Mouse (Mus musculus): ENCODE measurements around the gene Dvl2. TPM values are rescaled to one million over a fixed set of nuclear protein-coding genes. Genes with fewer than 3 reads are reported as not detected.
"Not testable (repeated sequence)": the region's sequence is repeated elsewhere in the genome, so short reads cannot be mapped to it uniquely, and the experiment has no call there.

The Dvl2 gene
- polyA plus RNA-seq (2014; fragmentation: Nextera tagmentation; extraction: Ambion mirVana) = 24.6 and 27.2 TPM in 2 replicates

- Histone ChIP-seq H3K9ac (ENCODE audit: low read depth, low read length) (peak within 1 kb of the TSS; percentile 83), H3K36me3 (ENCODE audit: control insufficient read depth, insufficient read depth, low read length) (peaks cover 11% of the 10 kb centered on the region), H3K4me1 (replicated peaks; ENCODE audit: control insufficient read depth, insufficient read depth, low read length) (peaks cover 8% of the 10 kb centered on the region; the same call in 1 of the 2 replicates), H3K9me3 (ENCODE audit: control insufficient read depth, low read length) (no peaks in the 10 kb centered on the region), H3K27ac (ENCODE audit: low read depth, low read length) (peak within 1 kb of the TSS; percentile 95), H3K4me2 (replicated peaks; ENCODE audit: low read depth, low read length) (peak within 1 kb of the TSS; percentile 77), H3K27me3 (ENCODE audit: control insufficient read depth, insufficient read depth, low read length) (no peaks in the 10 kb centered on the region), H3K4me3 (ENCODE audit: low read depth, low read length) (peak within 1 kb of the TSS; percentile 78)
- WGBS = 1% methylated on average over 48 of the region's 48 CpGs
- DNase-seq (ENCODE audit: low spot score) (peak; percentile 95), ATAC-seq (ENCODE audit: low FRiP score) (peak; percentile 65)
Measured at GRCm38 (mm10) chr11:70000396-70000898, at the start of gene Dvl2. TSS of gene Dvl2 (plus strand) at chr11:70000595.

- no peak overlapping the region for H3K9ac ChIP-seq (ENCODE audit: low read depth, low read length)
- no peak overlapping the region for H3K27ac ChIP-seq (ENCODE audit: low read depth, low read length)
- H3K4me2 ChIP-seq (replicated peaks; ENCODE audit: low read depth, low read length) = no peak overlapping the region
- WGBS = 46% methylated on average over 4 of the region's 4 CpGs
- DNase-seq (ENCODE audit: low spot score) (peak; percentile 42), ATAC-seq (ENCODE audit: low FRiP score) (no peak)
- H3K4me3 ChIP-seq (ENCODE audit: low read depth, low read length) = no peak overlapping the region
- H3K27me3 ChIP-seq (ENCODE audit: control insufficient read depth, insufficient read depth, low read length) = no peaks in the 10 kb centered on the region
- H3K36me3 ChIP-seq (ENCODE audit: control insufficient read depth, insufficient read depth, low read length) = no peaks in the 10 kb centered on the region
- H3K9me3 ChIP-seq (ENCODE audit: control insufficient read depth, low read length) = no peaks in the 10 kb centered on the region
- peaks cover 6% of the 10 kb centered on the region; the same call in 1 of the 2 replicates for H3K4me1 ChIP-seq (replicated peaks; ENCODE audit: control insufficient read depth, insufficient read depth, low read length)
Measured at GRCm38 (mm10) chr11:69950807-69951459, 49.5 kb upstream of the Dvl2 start.

GRCm38 (mm10) chr11:69952274-69952673 is 48.1 kb upstream of the Dvl2 start:
- H3K27ac ChIP-seq (ENCODE audit: low read depth, low read length) = no peak overlapping the region
- no peak for ATAC-seq (ENCODE audit: low FRiP score)
- no peaks in the 10 kb centered on the region for H3K36me3 ChIP-seq (ENCODE audit: control insufficient read depth, insufficient read depth, low read length)
- H3K27me3 ChIP-seq (ENCODE audit: control insufficient read depth, insufficient read depth, low read length) = no peaks in the 10 kb centered on the region
- H3K4me1 ChIP-seq (replicated peaks; ENCODE audit: control insufficient read depth, insufficient read depth, low read length) = peaks cover 6% of the 10 kb centered on the region; the same call in 1 of the 2 replicates
- no peak for DNase-seq (ENCODE audit: low spot score)
- no peak overlapping the region for H3K4me3 ChIP-seq (ENCODE audit: low read depth, low read length)
- no peak overlapping the region for H3K4me2 ChIP-seq (replicated peaks; ENCODE audit: low read depth, low read length)
- 55% methylated on average over 1 of the region's 1 CpGs for WGBS
- H3K9ac ChIP-seq (ENCODE audit: low read depth, low read length) = no peak overlapping the region
- H3K9me3 ChIP-seq (ENCODE audit: control insufficient read depth, low read length) = no peaks in the 10 kb centered on the region

- Histone ChIP-seq H3K4me1 (replicated peaks; ENCODE audit: control insufficient read depth, insufficient read depth, low read length) (peaks cover 3% of the 10 kb centered on the region; the same call in 1 of the 2 replicates), H3K9me3 (ENCODE audit: control insufficient read depth, low read length) (no peaks in the 10 kb centered on the region), H3K4me2 (replicated peaks; ENCODE audit: low read depth, low read length) (no peak overlapping the region), H3K27me3 (ENCODE audit: control insufficient read depth, insufficient read depth, low read length) (no peaks in the 10 kb centered on the region), H3K9ac (ENCODE audit: low read depth, low read length) (no peak overlapping the region), H3K36me3 (ENCODE audit: control insufficient read depth, insufficient read depth, low read length) (no peaks in the 10 kb centered on the region), H3K4me3 (ENCODE audit: low read depth, low read length) (no peak overlapping the region), H3K27ac (ENCODE audit: low read depth, low read length) (no peak overlapping the region)
- ATAC-seq (ENCODE audit: low FRiP score) (no peak), DNase-seq (ENCODE audit: low spot score) (no peak)
- 75% methylated on average over 11 of the region's 11 CpGs for WGBS
Measured at GRCm38 (mm10) chr11:69953267-69953915, 47.0 kb upstream of the Dvl2 start.

GRCm38 (mm10) chr11:69955618-69956017 is 44.8 kb upstream of the Dvl2 start:
- H3K4me2 ChIP-seq (replicated peaks; ENCODE audit: low read depth, low read length); ATAC-seq (ENCODE audit: low FRiP score); H3K27ac ChIP-seq (ENCODE audit: low read depth, low read length); H3K9ac ChIP-seq (ENCODE audit: low read depth, low read length); H3K36me3 ChIP-seq (ENCODE audit: control insufficient read depth, insufficient read depth, low read length); H3K27me3 ChIP-seq (ENCODE audit: control insufficient read depth, insufficient read depth, low read length); H3K9me3 ChIP-seq (ENCODE audit: control insufficient read depth, low read length); DNase-seq (ENCODE audit: low spot score); H3K4me3 ChIP-seq (ENCODE audit: low read depth, low read length); H3K4me1 ChIP-seq (replicated peaks; ENCODE audit: control insufficient read depth, insufficient read depth, low read length): not testable (repeated sequence)
- WGBS = 80% methylated on average over 4 of the region's 4 CpGs

- Histone ChIP-seq H3K9ac (ENCODE audit: low read depth, low read length) (no peak overlapping the region), H3K9me3 (ENCODE audit: control insufficient read depth, low read length) (no peaks in the 10 kb centered on the region), H3K4me3 (ENCODE audit: low read depth, low read length) (no peak overlapping the region), H3K4me1 (replicated peaks; ENCODE audit: control insufficient read depth, insufficient read depth, low read length) (no peaks in the 10 kb centered on the region), H3K4me2 (replicated peaks; ENCODE audit: low read depth, low read length) (no peak overlapping the region), H3K36me3 (ENCODE audit: control insufficient read depth, insufficient read depth, low read length) (no peaks in the 10 kb centered on the region), H3K27ac (ENCODE audit: low read depth, low read length) (no peak overlapping the region), H3K27me3 (ENCODE audit: control insufficient read depth, insufficient read depth, low read length) (no peaks in the 10 kb centered on the region)
- DNase-seq (ENCODE audit: low spot score) = no peak
- WGBS = 76% methylated on average over 1 of the region's 1 CpGs
- no peak for ATAC-seq (ENCODE audit: low FRiP score)
Measured at GRCm38 (mm10) chr11:69956218-69956617, 44.2 kb upstream of the Dvl2 start.

- H3K4me2 ChIP-seq (replicated peaks; ENCODE audit: low read depth, low read length) = no peak overlapping the region
- no peak overlapping the region for H3K4me3 ChIP-seq (ENCODE audit: low read depth, low read length)
- H3K9me3 ChIP-seq (ENCODE audit: control insufficient read depth, low read length) = no peaks in the 10 kb centered on the region
- ATAC-seq (ENCODE audit: low FRiP score) = no peak
- peaks cover 34% of the 10 kb centered on the region for H3K27me3 ChIP-seq (ENCODE audit: control insufficient read depth, insufficient read depth, low read length)
- no peaks in the 10 kb centered on the region; the same call in 1 of the 2 replicates for H3K4me1 ChIP-seq (replicated peaks; ENCODE audit: control insufficient read depth, insufficient read depth, low read length)
- no peak overlapping the region for H3K27ac ChIP-seq (ENCODE audit: low read depth, low read length)
- DNase-seq (ENCODE audit: low spot score) = peak; percentile 24
- 29% methylated on average over 5 of the region's 5 CpGs for WGBS
- no peaks in the 10 kb centered on the region for H3K36me3 ChIP-seq (ENCODE audit: control insufficient read depth, insufficient read depth, low read length)
- H3K9ac ChIP-seq (ENCODE audit: low read depth, low read length) = no peak overlapping the region
Measured at GRCm38 (mm10) chr11:69960616-69961015, 39.8 kb upstream of the Dvl2 start.

GRCm38 (mm10) chr11:69961841-69962240 is 38.6 kb upstream of the Dvl2 start:
- Histone ChIP-seq H3K27ac (ENCODE audit: low read depth, low read length) (no peak overlapping the region), H3K36me3 (ENCODE audit: control insufficient read depth, insufficient read depth, low read length) (no peaks in the 10 kb centered on the region), H3K4me2 (replicated peaks; ENCODE audit: low read depth, low read length) (no peak overlapping the region), H3K4me3 (ENCODE audit: low read depth, low read length) (no peak overlapping the region), H3K9me3 (ENCODE audit: control insufficient read depth, low read length) (no peaks in the 10 kb centered on the region), H3K4me1 (replicated peaks; ENCODE audit: control insufficient read depth, insufficient read depth, low read length) (peaks cover 2% of the 10 kb centered on the region; the same call in 1 of the 2 replicates), H3K27me3 (ENCODE audit: control insufficient read depth, insufficient read depth, low read length) (peaks cover 46% of the 10 kb centered on the region), H3K9ac (ENCODE audit: low read depth, low read length) (no peak overlapping the region)
- no peak for DNase-seq (ENCODE audit: low spot score)
- WGBS = 55% methylated on average over 5 of the region's 5 CpGs
- ATAC-seq (ENCODE audit: low FRiP score) = no peak
